Mouse (Mus musculus) spleen, adult 2 months (tissue): Measurements from ENCODE around the gene Setd1b. TPM values are rescaled to one million over a fixed set of nuclear protein-coding genes. Genes with fewer than 3 reads are reported as not detected.

Experiments used
- DNase-seq, 2 experiments: peaks; one replicate each; pipeline versions ENCODE4 v3.0.0 to v3.0.0-alpha.2; 2012 to 2021; ENCODE audit warnings: low spot score in 2 of 2, low read depth in 1 of 2
- H3K27ac ChIP-seq: fragments of 200-500 bp; 2 replicates; pipeline ENCODE4 v1.5.1; 2012; ENCODE audit warnings: low read length, inconsistent platforms; ENCODE audit not compliant: insufficient read depth
- H3K27me3 ChIP-seq: fragments of 200-500 bp; 2 replicates; pipeline ENCODE4 v1.6.1; 2012; ENCODE audit warnings: mild to moderate bottlenecking, moderate library complexity, low read length, inconsistent platforms; ENCODE audit not compliant: control insufficient read depth, insufficient read depth
- H3K36me3 ChIP-seq: fragments of 200-500 bp; 2 replicates; pipeline ENCODE4 v1.6.1; 2012; ENCODE audit warnings: mild to moderate bottlenecking, low read length, inconsistent platforms; ENCODE audit not compliant: control insufficient read depth, insufficient read depth
- H3K4me1 ChIP-seq: fragments of 200-500 bp; 2 replicates; pipeline ENCODE4 v1.6.1; 2011; ENCODE audit warnings: inconsistent platforms; ENCODE audit not compliant: control insufficient read depth, insufficient read depth, insufficient read length
- H3K4me3 ChIP-seq: fragments of 200-500 bp; 2 replicates; pipeline ENCODE4 v1.5.1; 2011; ENCODE audit warnings: mild to moderate bottlenecking, inconsistent platforms; ENCODE audit not compliant: insufficient read depth, insufficient read length; ENCODE audit errors: extremely low read depth
- CTCF ChIP-seq: fragments of 200-500 bp; IDR thresholded peaks from 2 replicates; pipeline ENCODE4 v1.5.1; 2011; ENCODE audit warnings: mild to moderate bottlenecking, inconsistent platforms; ENCODE audit not compliant: insufficient read depth, insufficient read length, insufficient replicate concordance; ENCODE audit errors: extremely low read depth
- POLR2A ChIP-seq: fragments of 200-500 bp; IDR thresholded peaks from 2 replicates; pipeline ENCODE4 v1.6.1; 2011; ENCODE audit warnings: low read depth, low read length, inconsistent platforms
- WGBS: fragments of 180-500 bp; shearing (Covaris S2); methylation state at CpG from one replicate; pipeline ENCODE4 v1.1.7; 2018; 5-methylcytosine and 5-hydroxymethylcytosine counted together
- polyA plus RNA-seq: library from polyadenylated mRNA; depleted of rRNA; stranded (reverse); fragments of >200 nt; gene quantifications from 2 replicates; pipeline ENCODE4 v1.2.3, GENCODE M21; 2012

Gene Setd1b
- polyA plus RNA-seq, 1 experiment, result 20.5 TPM

DNA sequence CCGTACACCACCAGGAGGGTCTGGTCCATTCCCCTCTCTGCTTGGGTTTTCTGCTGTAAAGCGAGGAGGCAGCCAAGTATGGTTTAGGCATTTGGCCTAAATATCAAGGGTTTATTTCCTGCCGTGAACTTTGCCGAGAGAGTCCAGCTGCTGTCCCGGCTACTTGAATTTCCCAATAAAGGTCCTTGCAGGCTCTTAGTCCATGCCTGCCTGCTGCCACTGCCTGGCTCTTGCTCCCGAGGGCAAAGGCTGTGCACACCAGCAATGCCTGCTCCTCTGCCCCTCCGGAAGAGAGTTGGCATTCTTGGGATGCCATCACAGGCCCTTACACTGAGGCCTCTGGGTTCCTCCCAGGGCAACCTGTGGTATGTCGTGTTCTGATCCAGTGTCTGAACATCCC lies 38.4 kb upstream of the Setd1b start:
- H3K4me1 ChIP-seq, result no peaks in the 10 kb centered on the region

DNA sequence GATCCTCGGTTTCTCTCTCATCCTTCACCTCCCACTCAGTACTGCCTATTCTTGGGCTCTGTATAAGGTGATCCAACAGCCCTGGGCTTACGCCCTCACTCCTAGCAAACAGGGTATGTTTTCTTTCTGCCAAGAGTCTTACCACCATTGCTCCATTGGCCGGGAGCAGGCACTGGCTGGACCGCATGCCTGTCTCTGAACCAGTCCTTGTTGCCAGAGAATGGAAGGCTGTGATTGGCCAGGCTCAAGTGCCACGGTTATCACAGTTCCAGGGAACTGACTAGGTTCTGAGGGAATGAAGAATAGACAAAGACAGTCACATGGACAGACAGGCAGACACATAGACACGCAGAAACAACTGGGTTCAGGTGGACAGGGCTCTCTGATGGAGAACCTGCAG lies 37.2 kb upstream of the Setd1b start:
- H3K4me1 ChIP-seq, result no peaks in the 10 kb centered on the region
- H3K27me3 ChIP-seq, result no peaks in the 10 kb centered on the region
- 91% methylated on average over 6 of the region's 6 CpGs for WGBS
- H3K27ac ChIP-seq, result no peak overlapping the region
- TF ChIP-seq POLR2A (no peak), CTCF (no peak)
- DNase-seq, result no peak
- H3K4me3 ChIP-seq, result no peak overlapping the region
- H3K36me3 ChIP-seq, result no peaks in the 10 kb centered on the region

More for the DNA sequence above, 38.4 kb upstream of the Setd1b start:
- TF ChIP-seq POLR2A, result no peak
- TF ChIP-seq CTCF, result no peak
- Histone ChIP-seq H3K27me3 (no peaks in the 10 kb centered on the region), H3K4me3 (no peak overlapping the region), H3K36me3 (no peaks in the 10 kb centered on the region), H3K27ac (no peak overlapping the region)
- WGBS, result 95% methylated on average over 8 of the region's 8 CpGs
- DNase-seq, result no peak

DNA sequence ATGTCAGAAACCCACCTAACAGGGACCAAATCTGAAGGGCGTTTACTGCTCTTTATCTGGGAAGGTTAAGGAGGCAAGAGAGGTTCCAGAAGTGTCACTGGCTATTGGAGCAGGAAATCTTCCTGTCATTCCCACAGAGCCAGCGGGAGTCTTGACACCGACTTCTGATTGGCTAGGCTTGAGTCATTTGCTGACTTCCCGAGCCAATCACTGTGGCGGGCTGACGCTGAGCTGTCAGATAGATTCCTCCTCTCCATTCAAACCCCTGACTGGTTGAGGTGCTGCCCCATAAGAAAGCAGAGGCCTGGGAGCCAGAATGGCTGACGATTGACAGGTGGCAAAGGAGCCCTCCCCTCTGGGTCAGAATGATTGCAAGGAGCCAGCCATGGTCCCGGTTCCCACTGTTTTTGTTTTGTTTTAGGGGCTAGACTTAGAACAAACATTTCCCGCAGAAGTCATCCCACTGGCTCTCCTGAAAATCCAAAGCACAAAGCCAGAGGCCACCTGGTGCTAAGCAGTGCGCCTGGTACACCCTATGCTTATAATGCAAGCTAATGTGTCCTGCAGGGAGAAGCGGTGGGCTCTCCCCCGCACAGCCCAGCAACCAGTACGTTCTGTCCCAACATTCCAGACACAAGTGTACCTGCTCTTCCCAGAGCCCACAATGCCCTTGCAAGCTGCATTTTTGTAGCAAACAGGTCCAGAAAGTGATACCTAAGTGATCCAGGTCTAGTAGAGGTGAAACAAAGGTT lies 32.4 kb upstream of the Setd1b start:
- H3K27me3 ChIP-seq, result no peaks in the 10 kb centered on the region
- H3K4me3 ChIP-seq, result no peak overlapping the region
- TF ChIP-seq POLR2A, result no peak
- TF ChIP-seq CTCF, result no peak
- no peaks in the 10 kb centered on the region for H3K36me3 ChIP-seq
- H3K27ac ChIP-seq, result no peak overlapping the region
- no peaks in the 10 kb centered on the region for H3K4me1 ChIP-seq
- 87% methylated on average over 13 of the region's 13 CpGs for WGBS
- no peak for DNase-seq

DNA sequence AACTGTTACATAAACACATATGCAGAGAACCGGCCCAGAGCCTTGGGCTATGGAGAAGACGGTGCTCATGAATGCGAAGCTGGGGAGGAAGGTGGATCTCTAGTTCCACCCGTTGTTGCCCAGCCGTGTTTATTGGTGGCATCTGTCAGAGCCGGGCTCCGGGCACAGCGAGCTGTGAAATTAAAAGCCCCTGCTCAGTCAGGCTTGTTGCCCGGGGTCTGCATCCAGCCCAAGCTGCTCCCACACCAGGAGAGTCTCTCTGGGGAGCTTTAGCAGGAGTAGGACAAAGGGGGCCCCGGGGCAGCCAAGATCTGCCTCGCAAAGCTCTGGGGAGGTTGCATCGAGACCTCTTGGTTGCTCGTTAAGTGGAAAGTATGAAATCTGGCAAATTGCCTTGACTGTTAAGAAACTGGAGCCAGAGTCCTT lies 31.7 kb upstream of the Setd1b start:
- TF ChIP-seq CTCF (no peak), POLR2A (no peak)
- no peak overlapping the region for H3K4me3 ChIP-seq
- H3K27me3 ChIP-seq, result no peaks in the 10 kb centered on the region
- H3K4me1 ChIP-seq, result no peaks in the 10 kb centered on the region
- DNase-seq, result no peak
- no peak overlapping the region for H3K27ac ChIP-seq
- no peaks in the 10 kb centered on the region for H3K36me3 ChIP-seq
- WGBS, result 89% methylated on average over 13 of the region's 13 CpGs

DNA sequence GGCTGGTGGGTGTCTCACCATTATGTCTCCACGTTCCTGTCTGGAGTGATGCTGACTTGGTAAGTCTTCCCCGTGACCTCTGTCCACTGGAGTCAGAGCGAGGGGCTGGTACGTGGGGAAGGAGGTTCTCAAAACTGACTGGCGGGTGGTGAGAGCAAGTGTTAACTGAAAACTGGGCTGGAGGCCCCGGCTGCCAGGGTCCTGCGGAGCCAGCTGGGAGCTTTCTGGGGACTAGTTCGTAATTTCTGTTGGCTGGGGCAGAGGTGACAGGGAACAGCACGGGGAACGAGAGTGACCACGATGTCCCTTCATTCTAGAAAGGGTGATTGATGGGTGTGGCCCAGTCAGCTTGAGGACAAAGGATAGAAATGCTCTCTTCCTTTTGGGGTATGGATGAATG lies 27.9 kb upstream of the Setd1b start:
- 79% methylated on average over 11 of the region's 11 CpGs for WGBS
- H3K36me3 ChIP-seq, result peaks cover 14% of the 10 kb centered on the region
- DNase-seq, result no peak
- no peaks in the 10 kb centered on the region for H3K27me3 ChIP-seq
- no peaks in the 10 kb centered on the region for H3K4me1 ChIP-seq
- no peak for TF ChIP-seq CTCF
- no peak for TF ChIP-seq POLR2A
- H3K27ac ChIP-seq, result no peak overlapping the region
- H3K4me3 ChIP-seq, result no peak overlapping the region

DNA sequence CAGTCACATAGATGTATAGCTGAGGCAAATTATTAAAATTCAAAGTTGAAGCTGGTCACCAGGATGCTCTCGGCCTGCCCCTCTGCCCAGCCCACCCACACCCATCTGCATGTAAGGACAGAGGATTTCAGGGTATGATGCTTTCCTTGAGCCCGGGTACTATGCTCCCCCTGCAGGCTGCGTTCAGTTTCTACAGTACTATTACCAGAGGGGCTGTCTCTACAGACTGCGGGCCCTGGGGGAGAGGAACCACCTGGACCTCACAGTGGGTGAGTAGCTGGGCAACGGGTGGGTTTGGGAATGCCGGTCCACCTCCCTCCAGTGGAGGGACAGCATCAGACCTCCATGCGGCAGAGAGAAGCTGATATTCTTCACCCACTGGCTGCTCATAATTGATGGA lies 27.1 kb upstream of the Setd1b start:
- Histone ChIP-seq H3K27ac (no peak overlapping the region), H3K36me3 (peaks cover 22% of the 10 kb centered on the region), H3K27me3 (no peaks in the 10 kb centered on the region), H3K4me3 (no peak overlapping the region), H3K4me1 (no peaks in the 10 kb centered on the region)
- peak; percentile 22; the same call in 1 of the 2 replicates for TF ChIP-seq CTCF
- TF ChIP-seq POLR2A, result no peak
- no peak for DNase-seq
- WGBS, result 61% methylated on average over 7 of the region's 7 CpGs

DNA sequence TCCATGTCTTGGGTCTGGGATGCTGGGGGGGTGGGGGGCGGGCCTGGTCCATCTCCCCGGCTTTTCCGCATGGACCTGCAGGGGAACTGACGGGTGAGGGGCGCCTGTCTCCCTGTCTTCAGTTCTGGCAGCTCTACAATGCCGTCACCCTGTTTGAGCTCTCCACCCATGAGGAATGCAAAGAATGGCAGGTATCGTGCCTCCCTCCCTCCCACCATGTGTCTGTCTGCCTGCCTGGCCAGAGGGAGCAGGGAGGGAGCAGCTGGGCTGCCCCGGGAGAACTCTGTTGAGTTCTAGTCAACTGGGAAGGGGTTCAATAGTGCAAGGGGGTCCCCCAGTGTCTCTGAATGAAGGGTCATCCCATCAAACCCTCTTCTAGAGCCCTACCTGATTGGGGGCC lies 25.9 kb upstream of the Setd1b start:
- no peak overlapping the region for H3K4me3 ChIP-seq
- no peak for DNase-seq
- H3K36me3 ChIP-seq, result peaks cover 28% of the 10 kb centered on the region
- no peak for TF ChIP-seq POLR2A
- no peak for TF ChIP-seq CTCF
- WGBS, result 92% methylated on average over 8 of the region's 8 CpGs
- no peaks in the 10 kb centered on the region for H3K27me3 ChIP-seq
- no peaks in the 10 kb centered on the region for H3K4me1 ChIP-seq
- no peak overlapping the region for H3K27ac ChIP-seq
